Mouse (Mus musculus) central nervous system, embryonic 18 days (tissue): ENCODE data around the gene Zfp784. TPM values are rescaled to one million over a fixed set of nuclear protein-coding genes. Genes with fewer than 3 reads are reported as not detected.

Experiments
- polyA plus RNA-seq: library from polyadenylated mRNA; depleted of rRNA; stranded (reverse); fragments of >200 nt; gene quantifications from 2 replicates; pipeline ENCODE4 v1.2.3, GENCODE M21; 2012; rRNA removed

Zfp784 gene
- polyA plus RNA-seq, result 5.8 and 7.8 TPM in 2 replicates

GRCm38 (mm10) chr7:5038109-5038732 is at the start of gene Zfp784:
Zfp784 (minus strand) TSS chr7:5038446.

GRCm38 (mm10) chr7:5080010-5080751 is 41.9 kb upstream of the Zfp784 start, which contains the start of gene Epn1:
Epn1 (plus strand) TSS chr7:5080235.

GRCm38 (mm10) chr7:5061774-5062359 is 23.6 kb upstream of the Zfp784 start, which contains the start of gene U2af2:
U2af2 (plus strand) TSS chr7:5062143.

GRCm38 (mm10) chr7:5051193-5052192 is 13.2 kb upstream of the Zfp784 start, which contains the start of gene Zfp580:
Zfp580 (plus strand) TSS chr7:5051538.

GRCm38 (mm10) chr7:5033818-5034217 is 4.4 kb downstream of the Zfp784 start, which contains the start of gene 4632433K11Rik:
4632433K11Rik (plus strand) TSS chr7:5034118.

GRCm38 (mm10) chr7:5020000-5020681 is 18.1 kb downstream of the Zfp784 start, which contains the start of the genes Zfp865 and Ccdc106:
Zfp865 (plus strand) TSS chr7:5020376.
Ccdc106 (plus strand) TSS chr7:5020553.

GRCm38 (mm10) chr7:5015118-5016001 is 22.9 kb downstream of the Zfp784 start, which contains the start of gene Gm44973:
Gm44973 (plus strand) TSS chr7:5015496.

GRCm38 (mm10) chr7:5014251-5015117 is 23.8 kb downstream of the Zfp784 start, which contains the start of the genes Zfp524 and Fiz1:
Zfp524 (plus strand) TSS chr7:5014415.
Fiz1 (minus strand) TSS chr7:5014697.

GRCm38 (mm10) chr7:4996003-4996895 is 42.0 kb downstream of the Zfp784 start, which contains the start of gene Zfp579:
Zfp579 (minus strand) TSS chr7:4996158.

Other genes starting within 250 kb of the Zfp784 start
- gene Tmem238, start 248.8 kb downstream of the Zfp784 start, polyA plus RNA-seq, result 6.4 and 7.8 TPM in 2 replicates
- 289 and 373 TPM in 2 replicates for gene Rpl28, start 245.6 kb downstream of the Zfp784 start, polyA plus RNA-seq
- 351 and 378 TPM in 2 replicates for gene Ube2s, start 225.9 kb downstream of the Zfp784 start, polyA plus RNA-seq
- gene Shisa7, start 193.8 kb downstream of the Zfp784 start, polyA plus RNA-seq, result 155 and 178 TPM in 2 replicates
- 2.4 and 3.1 TPM in 2 replicates for gene Isoc2b, start 168.2 kb downstream of the Zfp784 start, polyA plus RNA-seq
- gene Isoc2a, start 161.3 kb downstream of the Zfp784 start, polyA plus RNA-seq, result 6.4 and 7.5 TPM in 2 replicates
- gene Gm36210, start 131.9 kb downstream of the Zfp784 start, polyA plus RNA-seq, result 0.89 and 1.0 TPM in 2 replicates
- gene Zfp628, start 123.2 kb downstream of the Zfp784 start, polyA plus RNA-seq, result 8.0 and 9.8 TPM in 2 replicates
- gene Nat14, start 116.4 kb downstream of the Zfp784 start, polyA plus RNA-seq, result 34.3 and 37.0 TPM in 2 replicates
- 2.5 and 3.2 TPM in 2 replicates for gene Ssc5d, start 112.7 kb downstream of the Zfp784 start, polyA plus RNA-seq
- gene Sbk2, start 74.0 kb downstream of the Zfp784 start, polyA plus RNA-seq, result 0.12 and 0.23 TPM in 2 replicates
- 1.9 and 2.0 TPM in 2 replicates for gene Sbk3, start 67.3 kb downstream of the Zfp784 start, polyA plus RNA-seq
- gene Zfp579, start 42.3 kb downstream of the Zfp784 start, polyA plus RNA-seq, result 83.5 and 95.4 TPM in 2 replicates
- 9.7 and 10.5 TPM in 2 replicates for gene Zfp524, start 24.0 kb downstream of the Zfp784 start, polyA plus RNA-seq
- gene Fiz1, start 23.7 kb downstream of the Zfp784 start, polyA plus RNA-seq, result 30.6 and 33.0 TPM in 2 replicates
- not detected in 2 replicates for gene Gm44973, start 22.9 kb downstream of the Zfp784 start, polyA plus RNA-seq
- gene Zfp865, start 18.1 kb downstream of the Zfp784 start, polyA plus RNA-seq, result 28.3 and 32.9 TPM in 2 replicates
- gene Ccdc106, start 17.9 kb downstream of the Zfp784 start, polyA plus RNA-seq, result 70.7 and 72.2 TPM in 2 replicates
- not detected in 2 replicates for gene 4632433K11Rik, start 4.3 kb downstream of the Zfp784 start, polyA plus RNA-seq
- gene Zfp580, start 13.1 kb upstream of the Zfp784 start, polyA plus RNA-seq, result 46.8 and 62.8 TPM in 2 replicates
- gene U2af2, start 23.7 kb upstream of the Zfp784 start, polyA plus RNA-seq, result 319 and 341 TPM in 2 replicates
- 180 and 196 TPM in 2 replicates for gene Epn1, start 41.8 kb upstream of the Zfp784 start, polyA plus RNA-seq
- gene Rfpl4, start 78.5 kb upstream of the Zfp784 start, polyA plus RNA-seq, result not detected in 2 replicates
- gene Rasl2-9, start 87.5 kb upstream of the Zfp784 start, polyA plus RNA-seq, result 0.36 and 0.44 TPM in 2 replicates
- gene Vmn1r55, start 111.2 kb upstream of the Zfp784 start, polyA plus RNA-seq, result not detected in 2 replicates
- not detected in 2 replicates for gene Vmn1r56, start 158.3 kb upstream of the Zfp784 start, polyA plus RNA-seq
- not detected in 2 replicates for gene Vmn1r57, start 180.0 kb upstream of the Zfp784 start, polyA plus RNA-seq